Mouse (Mus musculus) limb, embryonic 11.5 days (tissue): ENCODE measurements around the gene Vwa5b1. TPM values are rescaled to one million over a fixed set of nuclear protein-coding genes. Genes with fewer than 3 reads are reported as not detected.

Experiments used
- ATAC-seq: fragments of 200-750 bp; cut with Nextera tagmentation; 2 replicates; pipeline ENCODE4 v1.8.0; 2017; ENCODE audit warnings: low read depth; ENCODE audit not compliant: insufficient number of reproducible peaks, low FRiP score, low TSS enrichment
- DNase-seq: peaks from one replicate; pipeline ENCODE4 v3.0.0-alpha.2; 2015; ENCODE audit warnings: low spot score
- H3K27ac ChIP-seq: fragments of 300-500 bp; sonication (generic); replicated peaks from 2 replicates; pipeline ENCODE4 v1.5.1; 2014; ENCODE audit warnings: low read depth, mild to moderate bottlenecking, low read length
- H3K27me3 ChIP-seq: fragments of 300-500 bp; sonication (generic); 2 replicates; pipeline ENCODE4 v1.6.1; 2014; ENCODE audit warnings: mild to moderate bottlenecking, low read length, mixed read lengths; ENCODE audit not compliant: control insufficient read depth, insufficient read depth
- H3K36me3 ChIP-seq: fragments of 300-500 bp; sonication (generic); 2 replicates; pipeline ENCODE4 v1.6.1; 2014; ENCODE audit warnings: mild to moderate bottlenecking, low read length, moderate library complexity, mixed read lengths; ENCODE audit not compliant: control insufficient read depth, insufficient read depth
- H3K4me1 ChIP-seq: fragments of 300-500 bp; sonication (generic); 2 replicates; pipeline ENCODE4 v1.6.1; 2014; ENCODE audit warnings: low read length, mixed read lengths; ENCODE audit not compliant: control insufficient read depth, insufficient read depth
- H3K4me2 ChIP-seq: fragments of 300-500 bp; sonication (generic); 2 replicates; pipeline ENCODE4 v1.6.1; 2014; ENCODE audit warnings: low read depth, mild to moderate bottlenecking, moderate library complexity; ENCODE audit not compliant: severe bottlenecking
- H3K4me3 ChIP-seq: fragments of 300-500 bp; sonication (generic); 2 replicates; pipeline ENCODE4 v1.5.1; 2014; ENCODE audit warnings: low read depth, low read length
- H3K9ac ChIP-seq: fragments of 300-500 bp; sonication (generic); 2 replicates; pipeline ENCODE4 v1.6.1; 2014; ENCODE audit warnings: mild to moderate bottlenecking, low read length
- H3K9me3 ChIP-seq: fragments of 300-500 bp; sonication (generic); 2 replicates; pipeline ENCODE4 v1.6.1; 2016; ENCODE audit warnings: low read length; ENCODE audit not compliant: control insufficient read depth
- WGBS: fragments of 180-500 bp; shearing (Covaris S2); extraction: QIAGEN DNeasy Blood & Tissue Kit; methylation state at CpG from one replicate; pipeline ENCODE4 v1.1.7; 2014; 5-methylcytosine and 5-hydroxymethylcytosine counted together
- polyA plus RNA-seq: library from polyadenylated mRNA; unstranded; fragments of >200 nt; fragmentation: Nextera tagmentation; extraction: Ambion mirVana; gene quantifications from 2 replicates; pipeline ENCODE4 v1.2.1, GENCODE M21; 2014

Gene Vwa5b1
- polyA plus RNA-seq, 1 experiment from 2014 or later = 0.11 TPM

DNA sequence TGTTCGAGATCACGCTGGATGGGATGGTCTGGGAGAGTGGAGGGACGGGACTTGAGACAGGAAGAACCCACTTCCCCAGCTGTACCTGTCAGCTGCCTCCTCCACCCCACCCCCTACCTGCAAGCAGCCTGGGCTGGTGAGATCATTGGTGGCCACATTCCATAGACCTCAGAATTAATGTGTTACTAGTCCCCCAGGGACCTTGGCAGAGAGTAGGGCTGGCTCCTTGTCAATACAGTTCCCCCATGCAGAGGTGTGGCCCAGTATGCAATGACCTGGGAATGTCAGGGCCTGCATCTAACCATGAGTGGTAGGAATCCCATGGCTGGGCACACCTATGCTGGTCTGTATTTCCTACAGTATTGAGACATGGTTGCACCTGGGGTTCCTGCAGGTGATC lies 119.2 kb downstream of the Vwa5b1 start:
- Histone ChIP-seq H3K9me3 (no peaks in the 10 kb centered on the region), H3K4me1 (no peaks in the 10 kb centered on the region), H3K27ac (no peak overlapping the region), H3K9ac (no peak overlapping the region), H3K4me2 (no peak overlapping the region), H3K4me3 (no peak overlapping the region), H3K36me3 (no peaks in the 10 kb centered on the region), H3K27me3 (no peaks in the 10 kb centered on the region)
- ATAC-seq (no peak), DNase-seq (no peak)
- WGBS = 84% methylated on average over 3 of the region's 3 CpGs

Other genes with a start within 250 kb of the Vwa5b1 start
- not detected in 2 replicates for gene Fam43b, start 239.4 kb downstream of the Vwa5b1 start, polyA plus RNA-seq
- gene Mul1, start 201.2 kb downstream of the Vwa5b1 start, polyA plus RNA-seq = 19.6 and 21.6 TPM in 2 replicates
- 0.99 and 1.0 TPM in 2 replicates for gene Camk2n1, start 181.6 kb downstream of the Vwa5b1 start, polyA plus RNA-seq
- gene Pla2g2c, start 88.9 kb upstream of the Vwa5b1 start, polyA plus RNA-seq = 0.27 and 1.1 TPM in 2 replicates
- gene Ubxn10, start 101.3 kb upstream of the Vwa5b1 start, polyA plus RNA-seq = 1.9 and 2.3 TPM in 2 replicates
- 0.09 and 0.14 TPM in 2 replicates for gene Pla2g2f, start 121.7 kb upstream of the Vwa5b1 start, polyA plus RNA-seq
- gene Pla2g2d, start 139.9 kb upstream of the Vwa5b1 start, polyA plus RNA-seq = not detected in 2 replicates
- gene Pla2g5, start 227.6 kb upstream of the Vwa5b1 start, polyA plus RNA-seq = 0.12 TPM in 1 of 2 replicates, not detected in the other
- gene Gm13030, start 238.1 kb upstream of the Vwa5b1 start, polyA plus RNA-seq = not detected in 2 replicates
- gene Pla2g2e, start 242.1 kb upstream of the Vwa5b1 start, polyA plus RNA-seq = not detected in 2 replicates